Mouse (Mus musculus) frontal cortex, adult (tissue): ENCODE measurements at regions not wholly inside any gene's neighbourhood (a gene's known extent, or its start where the extent isn't known, plus 50 kb on each side); places are given as distances from the start of the nearest gene placed in this dataset.
A peak's percentile ranks its signal among the peaks of the same experiment; 100 is the strongest.

Experiments used
- ATAC-seq: cut with Nextera tagmentation; 2 replicates; pipeline ENCODE4 v1.9.2; 2017; ENCODE audit warnings: mild to moderate bottlenecking, moderate library complexity, mixed read lengths; ENCODE audit not compliant: low TSS enrichment

DNA sequence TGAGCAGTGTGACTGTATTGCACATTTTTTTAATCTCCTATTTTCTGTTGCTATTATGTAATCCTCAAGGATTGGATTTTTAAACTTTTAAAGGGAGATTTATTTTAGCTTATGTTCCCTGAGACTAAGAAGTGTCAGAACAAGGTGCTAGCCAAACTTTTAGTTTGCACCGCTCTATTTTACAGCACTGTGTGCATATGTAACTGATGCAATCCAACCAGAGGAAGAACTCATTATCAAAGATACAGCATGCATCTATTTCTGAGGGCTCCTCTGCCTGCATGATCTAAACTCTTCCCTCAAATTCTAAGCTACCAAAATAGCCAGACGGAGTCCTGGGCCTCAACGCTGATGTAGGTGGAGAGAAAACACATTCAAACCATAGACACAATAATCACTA is 1747.5 kb upstream of the Adam24 start:
- ATAC-seq = peak; percentile 99

DNA sequence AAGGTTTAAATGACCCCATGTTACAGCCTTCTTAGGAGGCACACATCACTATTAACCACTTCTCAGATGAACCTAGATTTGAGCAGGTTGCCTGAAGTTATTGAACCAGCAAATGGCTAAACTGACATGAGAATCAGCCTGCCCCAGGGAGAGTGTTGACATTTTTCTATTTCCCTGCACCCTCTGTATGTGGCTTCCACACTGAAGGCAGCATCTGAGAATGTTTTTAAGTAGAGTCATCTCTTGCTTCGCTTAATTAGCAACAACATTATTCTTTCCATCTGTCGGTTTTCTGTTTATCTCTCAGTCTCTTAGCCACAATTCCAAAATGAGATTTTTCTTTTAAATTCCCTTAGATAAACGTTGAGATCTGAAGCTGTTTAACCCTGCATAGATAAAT is 1747.0 kb upstream of the Adam24 start:
- ATAC-seq = peak; percentile 44; the same call in 1 of the 2 replicates

DNA sequence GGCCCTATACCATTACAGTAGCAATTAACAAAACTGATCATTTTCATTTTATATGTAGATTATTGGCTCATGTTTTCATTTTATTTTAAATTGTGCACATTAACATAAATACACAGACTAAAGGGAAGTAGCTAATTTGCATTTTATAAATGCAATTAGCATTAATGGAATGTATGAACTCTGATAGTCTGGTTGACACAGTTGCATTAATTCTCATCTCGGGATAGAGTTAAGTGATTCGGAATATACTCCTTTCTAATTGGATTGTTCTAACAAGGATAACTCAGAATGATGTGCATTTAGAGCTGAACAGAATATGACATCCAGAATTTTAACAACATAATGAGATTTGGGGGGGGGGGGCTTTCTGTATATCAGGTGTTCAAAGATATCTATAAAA is 1746.5 kb upstream of the Adam24 start:
- no peak for ATAC-seq
